Mouse (Mus musculus): ENCODE results near the gene Zfp128.
"Not testable (repeated sequence)": the region's sequence is repeated elsewhere in the genome, so short reads cannot be mapped to it uniquely, and the experiment has no call there.

The Zfp128 gene

GRCm38 (mm10) chr7:12922729-12923128 lies 41.8 kb downstream of the Zfp128 start:
- DNase-seq: no peak

- no peak for DNase-seq
These were observed 45.3 kb downstream of the Zfp128 start for GRCm38 (mm10) chr7:12926316-12926715.

- DNase-seq: no peak
These were observed 46.3 kb downstream of the Zfp128 start, which contains the start of gene Rnf225 for GRCm38 (mm10) chr7:12927191-12927680. Gene Rnf225, plus strand, starts transcription at chr7:12927416.

GRCm38 (mm10) chr7:12927693-12928589 lies 47.0 kb downstream of the Zfp128 start:
- peak; percentile 87 for DNase-seq

GRCm38 (mm10) chr7:12933615-12934140 lies 52.7 kb downstream of the Zfp128 start:
- no peak for DNase-seq

GRCm38 (mm10) chr7:12934808-12935207 lies 53.8 kb downstream of the Zfp128 start:
- DNase-seq: no peak

GRCm38 (mm10) chr7:12937254-12937803 lies 56.4 kb downstream of the Zfp128 start:
- not testable (repeated sequence) for DNase-seq

GRCm38 (mm10) chr7:12940599-12940998 lies 59.6 kb downstream of the Zfp128 start:
- DNase-seq: no peak
